Mouse (Mus musculus) Patski (cell line): ENCODE measurements at regions not wholly inside any gene's neighbourhood (a gene's known extent, or its start where the extent isn't known, plus 50 kb on each side); places are given as distances from the start of the nearest gene placed in this dataset.

ENCODE experiments used
- ATAC-seq: fragments of 100-300 bp; one replicate; pipeline ENCODE4 v1.8.0; 2021
- CTCF ChIA-PET: fragments of 350-600 bp; sonication (Branson Sonifier 250); formaldehyde crosslinking; loops from one replicate; lab custom pipeline; 2022; ENCODE audit warnings: inconsistent platforms; lab: Charles Lee
- POLR2A ChIA-PET: fragments of 350-600 bp; sonication (Branson Sonifier 250); formaldehyde crosslinking; loops from one replicate; lab custom pipeline; 2022; ENCODE audit warnings: antibody characterized with exemption, inconsistent platforms; lab: Charles Lee
- DNase-seq: peaks from one replicate; pipeline ENCODE4 v3.0.0-alpha.2; 2011; ENCODE audit warnings: low read depth, low spot score
- H3K27me3 ChIP-seq: fragments of 371-371 bp; one replicate; pipeline ENCODE4 v1.5.1; 2021
- CTCF ChIP-seq: fragments of 100-300 bp; IDR thresholded peaks from one replicate; pipeline ENCODE4 v1.5.1; 2021
- in situ Hi-C: fragments of 300-500 bp; cut with MboI; formaldehyde crosslinking; loops from 3 replicates; pipeline ENCODE4 v1.11.1; 2018; ENCODE audit warnings: low pct_unique_long_range_greater_than_20kb, mixed read lengths

DNA sequence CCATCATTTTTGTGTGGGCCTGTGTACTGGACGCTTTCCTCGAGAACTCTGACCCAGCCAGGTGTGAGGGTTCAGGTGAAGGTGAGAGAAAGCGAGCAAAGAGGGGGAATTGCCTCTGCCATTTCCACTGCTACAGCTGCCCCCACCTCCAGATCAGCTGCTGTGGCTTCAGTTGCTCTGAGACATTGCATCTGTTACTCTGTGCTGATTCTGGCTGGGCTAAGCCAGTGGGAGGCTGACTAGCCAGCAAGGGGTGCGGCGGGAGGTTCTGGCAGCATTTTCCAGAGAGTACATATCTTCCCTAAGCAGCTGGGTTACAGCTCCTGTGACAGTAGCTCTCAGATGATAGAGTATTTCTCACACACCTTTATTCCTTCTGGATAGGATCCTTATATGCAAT, 712.7 kb upstream of the Cdh18 start:
- DNase-seq: no peak

DNA sequence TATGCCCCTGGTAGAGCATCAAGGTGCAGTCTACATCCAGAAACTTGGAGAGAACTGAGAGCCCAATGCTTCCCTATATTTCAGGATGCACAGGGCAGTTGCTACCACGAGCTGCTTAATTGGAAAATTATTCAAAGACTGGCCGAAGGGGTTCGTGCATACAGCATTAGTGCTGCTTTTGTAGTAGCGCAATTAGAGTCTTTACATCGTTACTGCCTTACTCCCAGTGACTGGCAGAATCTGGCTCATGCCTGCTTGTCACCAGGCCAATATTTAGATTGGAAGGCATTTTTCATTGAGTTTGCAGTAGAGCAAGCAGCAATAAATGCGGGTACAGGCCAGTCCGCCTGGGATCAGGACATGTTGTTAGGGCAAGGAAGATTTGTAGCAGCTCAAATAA, 690.3 kb upstream of the Cdh18 start:
- ChIA-PET CTCF (no interaction called here), POLR2A (no interaction called here)
- ATAC-seq: no peak
- DNase-seq: no peak
- TF ChIP-seq CTCF: no peak
- H3K27me3 ChIP-seq: no peaks in the 10 kb centered on the region
- in situ Hi-C loops: no loop called here

More for the DNA sequence above, 712.7 kb upstream of the Cdh18 start:
- in situ Hi-C loops: no loop called here
- ChIA-PET POLR2A (no interaction called here), CTCF (no interaction called here)
- TF ChIP-seq CTCF: no peak
- no peaks in the 10 kb centered on the region for H3K27me3 ChIP-seq
- no peak for ATAC-seq

DNA sequence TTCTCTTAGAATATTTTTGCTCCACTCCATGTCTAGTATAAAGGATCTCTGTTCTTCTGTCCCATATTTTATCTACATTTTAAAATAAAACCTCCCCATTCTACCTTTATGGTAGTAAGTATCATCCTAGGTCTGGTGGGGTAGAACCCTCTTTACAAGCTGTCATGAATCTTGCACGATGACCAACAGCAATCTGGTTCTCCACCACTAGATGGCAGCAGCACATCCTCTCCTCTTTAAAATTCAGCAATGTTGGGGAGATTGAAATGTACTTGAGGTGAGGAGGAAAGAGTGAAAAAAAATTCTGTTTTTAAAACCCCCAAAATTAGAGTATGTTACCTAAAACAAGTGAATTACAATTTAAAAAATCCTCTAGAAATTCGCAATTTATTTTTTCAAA, 663.6 kb upstream of the Cdh18 start:
- ChIA-PET POLR2A (no interaction called here), CTCF (no interaction called here)
- in situ Hi-C loops: no loop called here
- peak; percentile 77 for TF ChIP-seq CTCF
- no peak for ATAC-seq
- peak; percentile 3 for DNase-seq
- no peaks in the 10 kb centered on the region for H3K27me3 ChIP-seq
